Mouse (Mus musculus) ES-E14 (cell line): ENCODE measurements around the gene Psme4.

ENCODE experiments used
- CHD2 ChIP-seq: IDR thresholded peaks from 2 replicates; pipeline ENCODE4 v1.6.1; 2014; ENCODE audit warnings: mild to moderate bottlenecking, low read depth, low read length, inconsistent platforms
- HCFC1 ChIP-seq: IDR thresholded peaks from 2 replicates; pipeline ENCODE4 v1.6.1; 2012; ENCODE audit warnings: low read length, inconsistent platforms, borderline replicate concordance; ENCODE audit not compliant: insufficient read depth
- MAFK ChIP-seq: IDR thresholded peaks from 2 replicates; pipeline ENCODE4 v1.6.1; 2014; ENCODE audit warnings: mild to moderate bottlenecking, low read depth, low read length, inconsistent platforms; ENCODE audit not compliant: insufficient read depth
- ZC3H11A ChIP-seq: IDR thresholded peaks from 2 replicates; pipeline ENCODE4 v1.6.1; 2012; ENCODE audit warnings: low read depth, mild to moderate bottlenecking, inconsistent platforms, low read length, borderline replicate concordance
- ZNF384 ChIP-seq: IDR thresholded peaks from 2 replicates; pipeline ENCODE4 v1.6.1; 2012; ENCODE audit warnings: low read depth, low read length, inconsistent platforms

- TF ChIP-seq HCFC1: no peak
- TF ChIP-seq ZNF384: no peak
- TF ChIP-seq MAFK: no peak
- TF ChIP-seq ZC3H11A: no peak
- no peak for TF ChIP-seq CHD2
Measured at GRCm38 (mm10) chr11:30781612-30782011, 10.1 kb downstream of the Psme4 start.
